Mouse (Mus musculus) limb, embryonic 14.5 days (tissue): ENCODE measurements around the gene Trim8. TPM values are rescaled to one million over a fixed set of nuclear protein-coding genes. Genes with fewer than 3 reads are reported as not detected.
A peak's percentile ranks its signal among the peaks of the same experiment; 100 is the strongest.

Experiments used
- ATAC-seq: fragments of 200-750 bp; cut with Nextera tagmentation; 2 replicates; pipeline ENCODE4 v1.8.0; 2017; ENCODE audit warnings: low read depth, moderate number of reproducible peaks, moderate TSS enrichment; ENCODE audit not compliant: low FRiP score
- DNase-seq: peaks from one replicate; pipeline ENCODE4 v3.0.0-alpha.2; 2015; ENCODE audit warnings: low spot score
- H3K27ac ChIP-seq: fragments of 300-500 bp; sonication (generic); replicated peaks from 2 replicates; pipeline ENCODE4 v1.5.1; 2014; ENCODE audit warnings: low read depth, mild to moderate bottlenecking, low read length, moderate library complexity, mixed read lengths
- H3K27me3 ChIP-seq: fragments of 300-500 bp; sonication (generic); 2 replicates; pipeline ENCODE4 v1.6.1; 2014; ENCODE audit warnings: low read length, mixed read lengths; ENCODE audit not compliant: control insufficient read depth, insufficient read depth
- H3K36me3 ChIP-seq: fragments of 300-500 bp; sonication (generic); 2 replicates; pipeline ENCODE4 v1.6.1; 2014; ENCODE audit warnings: mild to moderate bottlenecking, low read length, moderate library complexity, mixed read lengths; ENCODE audit not compliant: control insufficient read depth, insufficient read depth
- H3K4me1 ChIP-seq: fragments of 300-500 bp; sonication (generic); 2 replicates; pipeline ENCODE4 v1.6.1; 2014; ENCODE audit warnings: antibody characterized with exemption, low read length, mixed read lengths; ENCODE audit not compliant: control insufficient read depth, insufficient read depth
- H3K4me2 ChIP-seq: fragments of 300-500 bp; sonication (generic); replicated peaks from 2 replicates; pipeline ENCODE4 v1.6.1; 2014; ENCODE audit warnings: low read depth, mild to moderate bottlenecking, low read length, moderate library complexity; ENCODE audit not compliant: severe bottlenecking
- H3K4me3 ChIP-seq: fragments of 300-500 bp; sonication (generic); replicated peaks from 2 replicates; pipeline ENCODE4 v1.5.1; 2014; ENCODE audit warnings: low read length
- H3K9ac ChIP-seq: fragments of 300-500 bp; sonication (generic); 2 replicates; pipeline ENCODE4 v1.6.1; 2014; ENCODE audit warnings: mild to moderate bottlenecking, low read depth, low read length, moderate library complexity; ENCODE audit not compliant: severe bottlenecking
- H3K9me3 ChIP-seq: fragments of 300-500 bp; sonication (generic); 2 replicates; pipeline ENCODE4 v1.6.1; 2016; ENCODE audit warnings: low read length; ENCODE audit not compliant: control insufficient read depth
- POLR2A ChIP-seq: fragments of 200-500 bp; IDR thresholded peaks from 2 replicates; pipeline ENCODE4 v1.8.0; 2012; ENCODE audit warnings: inconsistent platforms, mild to moderate bottlenecking, moderate library complexity, borderline replicate concordance; ENCODE audit not compliant: insufficient read depth, insufficient read length; ENCODE audit errors: extremely low read depth
- WGBS: fragments of 180-500 bp; shearing (Covaris S2); extraction: QIAGEN DNeasy Blood & Tissue Kit; methylation state at CpG from one replicate; pipeline ENCODE4 v1.1.7; 2014; 5-methylcytosine and 5-hydroxymethylcytosine counted together
- polyA plus RNA-seq, 2 experiments: library from polyadenylated mRNA; depleted of rRNA in 1 of 2; stranded (reverse) in 1 of 2; unstranded in 1 of 2; fragments of >200 nt; fragmentation: Nextera tagmentation in 1 of 2; extraction: Ambion mirVana in 1 of 2; gene quantifications; 2 replicates each; pipeline versions ENCODE4 v1.2.1 to v1.2.3; 2012 to 2014

Gene Trim8
- polyA plus RNA-seq, 2 experiments: 21.5 to 22.7 TPM

- Histone ChIP-seq H3K36me3 (peaks cover 56% of the 10 kb centered on the region), H3K4me1 (no peaks in the 10 kb centered on the region), H3K4me3 (no peak overlapping the region), H3K4me2 (no peak overlapping the region), H3K27ac (no peak overlapping the region), H3K9ac (no peak overlapping the region), H3K27me3 (no peaks in the 10 kb centered on the region), H3K9me3 (no peaks in the 10 kb centered on the region)
- DNase-seq (no peak), ATAC-seq (no peak)
- WGBS: 86% methylated on average over 6 of the region's 6 CpGs
- TF ChIP-seq POLR2A: no peak
Observed at GRCm38 (mm10) chr19:46547565-46547964, 46.1 kb downstream of the Trim8 start.

DNA sequence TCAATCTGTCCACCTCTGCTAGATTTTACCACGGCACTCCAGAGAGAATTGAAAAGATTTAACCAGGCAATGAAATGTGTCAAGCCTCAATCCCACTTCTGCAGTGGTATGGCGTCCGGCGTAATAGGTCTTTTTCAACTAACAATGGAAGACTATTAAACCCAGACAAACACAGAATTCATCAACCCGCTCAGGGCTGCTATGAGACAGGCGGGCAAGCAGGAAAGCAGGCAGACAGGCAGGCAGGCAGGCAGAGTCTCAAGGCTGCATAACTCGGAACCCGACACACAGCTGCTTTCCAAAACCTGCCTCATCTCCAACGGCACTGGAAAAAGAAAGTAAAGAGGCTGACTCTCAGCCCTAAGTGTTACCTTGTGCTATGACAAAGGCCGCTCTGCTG is 46.6 kb downstream of the Trim8 start:
- no peak overlapping the region for H3K9ac ChIP-seq
- DNase-seq: no peak
- TF ChIP-seq POLR2A: no peak

GRCm38 (mm10) chr19:46550385-46550784 is 48.9 kb downstream of the Trim8 start:
- DNase-seq (no peak), ATAC-seq (no peak)
- Histone ChIP-seq H3K27me3 (no peaks in the 10 kb centered on the region), H3K9me3 (no peaks in the 10 kb centered on the region), H3K4me1 (no peaks in the 10 kb centered on the region), H3K4me2 (no peak overlapping the region), H3K9ac (no peak overlapping the region), H3K27ac (no peak overlapping the region), H3K36me3 (peaks cover 54% of the 10 kb centered on the region), H3K4me3 (no peak overlapping the region)
- TF ChIP-seq POLR2A: no peak
- 94% methylated on average over 4 of the region's 4 CpGs for WGBS

More for the DNA sequence above, 46.6 kb downstream of the Trim8 start:
- Histone ChIP-seq H3K4me1 (no peaks in the 10 kb centered on the region), H3K27me3 (no peaks in the 10 kb centered on the region), H3K36me3 (peaks cover 53% of the 10 kb centered on the region), H3K4me2 (no peak overlapping the region), H3K4me3 (no peak overlapping the region), H3K27ac (no peak overlapping the region), H3K9me3 (no peaks in the 10 kb centered on the region)
- 81% methylated on average over 10 of the region's 10 CpGs for WGBS
- ATAC-seq: no peak

GRCm38 (mm10) chr19:46552496-46552895 is 51.0 kb downstream of the Trim8 start:
- no peak overlapping the region for H3K4me2 ChIP-seq
- H3K4me1 ChIP-seq: no peaks in the 10 kb centered on the region
- no peak overlapping the region for H3K4me3 ChIP-seq
- no peaks in the 10 kb centered on the region for H3K9me3 ChIP-seq
- H3K27ac ChIP-seq: no peak overlapping the region
- no peaks in the 10 kb centered on the region for H3K27me3 ChIP-seq
- ATAC-seq (no peak), DNase-seq (no peak)
- WGBS: 91% methylated on average over 3 of the region's 4 CpGs
- no peak for TF ChIP-seq POLR2A
- no peak overlapping the region for H3K9ac ChIP-seq
- H3K36me3 ChIP-seq: peaks cover 55% of the 10 kb centered on the region

DNA sequence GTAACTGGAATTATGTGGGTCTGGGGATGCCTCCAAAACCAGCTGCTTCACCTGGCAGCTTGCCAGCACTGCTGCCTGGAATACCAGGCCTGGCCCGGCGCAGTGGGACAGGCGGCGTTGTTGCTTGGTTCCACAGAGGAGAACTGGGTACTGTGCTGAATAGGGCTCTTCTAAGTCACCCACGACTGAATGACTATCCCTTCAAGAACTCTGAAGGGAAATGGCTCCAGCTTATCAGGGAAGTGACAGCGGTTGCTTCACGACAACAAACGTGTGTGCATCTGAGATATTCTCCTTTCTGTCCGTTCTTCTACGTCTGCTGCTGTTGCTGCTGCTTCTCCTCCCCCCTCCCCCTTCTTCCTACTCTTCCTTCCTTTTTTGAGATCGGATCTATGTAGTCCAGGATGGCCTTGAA is 52.0 kb downstream of the Trim8 start:
- peak; percentile 42 for DNase-seq
- no peak for ATAC-seq

DNA sequence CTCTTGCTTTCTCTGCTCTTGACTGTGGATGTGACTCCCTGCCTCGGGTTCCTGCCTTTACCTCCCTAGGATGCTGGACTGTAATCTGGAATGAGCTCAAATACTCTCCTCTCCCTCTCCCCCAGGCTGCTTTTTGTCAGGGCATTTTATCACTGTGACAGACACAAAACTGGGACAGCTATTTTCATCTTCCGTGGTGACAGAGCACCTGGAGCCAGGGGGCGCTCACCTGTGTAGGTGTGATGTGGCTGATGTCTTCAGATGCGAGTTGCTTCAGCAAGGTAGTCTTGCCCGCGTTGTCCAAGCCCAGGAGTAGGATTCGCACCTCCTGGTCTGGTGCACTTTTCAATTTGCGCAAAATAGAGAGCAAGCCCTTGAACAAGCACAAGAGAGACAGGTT is 56.5 kb downstream of the Trim8 start:
- Histone ChIP-seq H3K4me2 (no peak overlapping the region), H3K9ac (no peak overlapping the region), H3K9me3 (no peaks in the 10 kb centered on the region), H3K4me3 (no peak overlapping the region), H3K4me1 (no peaks in the 10 kb centered on the region), H3K27ac (no peak overlapping the region), H3K36me3 (peaks cover 23% of the 10 kb centered on the region), H3K27me3 (no peaks in the 10 kb centered on the region)
- no peak for DNase-seq
- 72% methylated on average over 8 of the region's 8 CpGs for WGBS
- no peak for ATAC-seq
- TF ChIP-seq POLR2A: no peak

More for the DNA sequence above, 52.0 kb downstream of the Trim8 start:
- Histone ChIP-seq H3K4me2 (no peak overlapping the region), H3K4me1 (no peaks in the 10 kb centered on the region), H3K9me3 (no peaks in the 10 kb centered on the region), H3K36me3 (peaks cover 55% of the 10 kb centered on the region), H3K4me3 (no peak overlapping the region), H3K27me3 (no peaks in the 10 kb centered on the region), H3K27ac (no peak overlapping the region), H3K9ac (no peak overlapping the region)
- no peak for TF ChIP-seq POLR2A
- WGBS: 75% methylated on average over 11 of the region's 11 CpGs
